Mouse (Mus musculus): Measurements from ENCODE around the gene Stx6. TPM values are rescaled to one million over a fixed set of nuclear protein-coding genes. Genes with fewer than 3 reads are reported as not detected.

The Stx6 gene
- total RNA-seq, 1 experiment from 2014 or later: 85.5 TPM

- no peak for ATAC-seq (replicated peaks in 1 of 2; ENCODE audit: insufficient read depth in 1 of 2, low FRiP score in 2 of 2, low TSS enrichment in 1 of 2, low read depth in 1 of 2, poor library complexity in 2 of 2, severe bottlenecking in 2 of 2)
Observed at GRCm38 (mm10) chr1:155216844-155217243, 58.3 kb downstream of the Stx6 start.

GRCm38 (mm10) chr1:155217865-155218541 is 59.5 kb downstream of the Stx6 start:
- peak in 1 of 2 experiments; percentile 29; a peak in 1 of 4 replicates for ATAC-seq (replicated peaks in 1 of 2; ENCODE audit: insufficient read depth in 1 of 2, low FRiP score in 2 of 2, low TSS enrichment in 1 of 2, low read depth in 1 of 2, poor library complexity in 2 of 2, severe bottlenecking in 2 of 2)

- ATAC-seq (replicated peaks in 1 of 2; ENCODE audit: insufficient read depth in 1 of 2, low FRiP score in 2 of 2, low TSS enrichment in 1 of 2, low read depth in 1 of 2, poor library complexity in 2 of 2, severe bottlenecking in 2 of 2): no peak
Observed at GRCm38 (mm10) chr1:155218924-155219323, 60.4 kb downstream of the Stx6 start.

GRCm38 (mm10) chr1:155222101-155222669 is 63.7 kb downstream of the Stx6 start:
- ATAC-seq (replicated peaks in 1 of 2; ENCODE audit: insufficient read depth in 1 of 2, low FRiP score in 2 of 2, low TSS enrichment in 1 of 2, low read depth in 1 of 2, poor library complexity in 2 of 2, severe bottlenecking in 2 of 2): no peak

- peak; percentile 81 to 87 for ATAC-seq (replicated peaks in 1 of 2; ENCODE audit: insufficient read depth in 1 of 2, low FRiP score in 2 of 2, low TSS enrichment in 1 of 2, low read depth in 1 of 2, poor library complexity in 2 of 2, severe bottlenecking in 2 of 2)
Observed at GRCm38 (mm10) chr1:155223036-155223435, 64.5 kb downstream of the Stx6 start.

- ATAC-seq (replicated peaks in 1 of 2; ENCODE audit: insufficient read depth in 1 of 2, low FRiP score in 2 of 2, low TSS enrichment in 1 of 2, low read depth in 1 of 2, poor library complexity in 2 of 2, severe bottlenecking in 2 of 2): peak; percentile 76 to 79
Observed at GRCm38 (mm10) chr1:155223849-155224554, 65.5 kb downstream of the Stx6 start.

- no peak for ATAC-seq (replicated peaks in 1 of 2; ENCODE audit: insufficient read depth in 1 of 2, low FRiP score in 2 of 2, low TSS enrichment in 1 of 2, low read depth in 1 of 2, poor library complexity in 2 of 2, severe bottlenecking in 2 of 2)
Observed at GRCm38 (mm10) chr1:155229464-155230411, 71.2 kb downstream of the Stx6 start.

- ATAC-seq (replicated peaks in 1 of 2; ENCODE audit: insufficient read depth in 1 of 2, low FRiP score in 2 of 2, low TSS enrichment in 1 of 2, low read depth in 1 of 2, poor library complexity in 2 of 2, severe bottlenecking in 2 of 2): no peak
Observed at GRCm38 (mm10) chr1:155232385-155232784, 73.9 kb downstream of the Stx6 start.

- no peak for ATAC-seq (replicated peaks in 1 of 2; ENCODE audit: insufficient read depth in 1 of 2, low FRiP score in 2 of 2, low TSS enrichment in 1 of 2, low read depth in 1 of 2, poor library complexity in 2 of 2, severe bottlenecking in 2 of 2)
Observed at GRCm38 (mm10) chr1:155232786-155233185, 74.3 kb downstream of the Stx6 start.

GRCm38 (mm10) chr1:155233378-155233777 is 74.9 kb downstream of the Stx6 start:
- ATAC-seq (replicated peaks in 1 of 2; ENCODE audit: insufficient read depth in 1 of 2, low FRiP score in 2 of 2, low TSS enrichment in 1 of 2, low read depth in 1 of 2, poor library complexity in 2 of 2, severe bottlenecking in 2 of 2): no peak

GRCm38 (mm10) chr1:155233931-155234607 is 75.6 kb downstream of the Stx6 start:
- peak; percentile 80 to 89 for ATAC-seq (replicated peaks in 1 of 2; ENCODE audit: insufficient read depth in 1 of 2, low FRiP score in 2 of 2, low TSS enrichment in 1 of 2, low read depth in 1 of 2, poor library complexity in 2 of 2, severe bottlenecking in 2 of 2)

GRCm38 (mm10) chr1:155235641-155236040 is 77.1 kb downstream of the Stx6 start:
- no peak for ATAC-seq (replicated peaks in 1 of 2; ENCODE audit: insufficient read depth in 1 of 2, low FRiP score in 2 of 2, low TSS enrichment in 1 of 2, low read depth in 1 of 2, poor library complexity in 2 of 2, severe bottlenecking in 2 of 2)

- no peak for ATAC-seq (replicated peaks in 1 of 2; ENCODE audit: insufficient read depth in 1 of 2, low FRiP score in 2 of 2, low TSS enrichment in 1 of 2, low read depth in 1 of 2, poor library complexity in 2 of 2, severe bottlenecking in 2 of 2)
Observed at GRCm38 (mm10) chr1:155236306-155237024, 78.0 kb downstream of the Stx6 start.

- ATAC-seq (replicated peaks in 1 of 2; ENCODE audit: insufficient read depth in 1 of 2, low FRiP score in 2 of 2, low TSS enrichment in 1 of 2, low read depth in 1 of 2, poor library complexity in 2 of 2, severe bottlenecking in 2 of 2): no peak
Observed at GRCm38 (mm10) chr1:155237390-155237789, 78.9 kb downstream of the Stx6 start.

GRCm38 (mm10) chr1:155238126-155238525 is 79.6 kb downstream of the Stx6 start:
- no peak for ATAC-seq (replicated peaks in 1 of 2; ENCODE audit: insufficient read depth in 1 of 2, low FRiP score in 2 of 2, low TSS enrichment in 1 of 2, low read depth in 1 of 2, poor library complexity in 2 of 2, severe bottlenecking in 2 of 2)

- no peak for ATAC-seq (replicated peaks in 1 of 2; ENCODE audit: insufficient read depth in 1 of 2, low FRiP score in 2 of 2, low TSS enrichment in 1 of 2, low read depth in 1 of 2, poor library complexity in 2 of 2, severe bottlenecking in 2 of 2)
Observed at GRCm38 (mm10) chr1:155239169-155239568, 80.7 kb downstream of the Stx6 start.
